In genomic region chrX:137848936-137849335, GRCm38 (mm10) we compare ENCODE assay signal across 20 mouse cellular contexts.
"Had no signal": no experiment of that assay in that cellular context is flagged by ENCODE, and none has a peak within 500 bp of the region (broad histone marks: within the 10 kb centered on the region; RNA-seq: fewer than 3 reads in every experiment).

No protein-coding gene starts in this region.

- H3K27me3 ChIP-seq: kidney, embryonic 15.5 days; limb, embryonic 13.5 days; liver, embryonic 13.5 days; stomach, embryonic 15.5 days had no signal

- H3K27ac ChIP-seq: kidney, embryonic 15.5 days; limb, embryonic 10.5 days; limb, embryonic 13.5 days; liver, embryonic 13.5 days; stomach, embryonic 15.5 days had no signal

- H3K36me3 ChIP-seq: kidney, embryonic 15.5 days; limb, embryonic 10.5 days; limb, embryonic 13.5 days; liver, embryonic 13.5 days; stomach, embryonic 15.5 days had no signal

- H3K9ac ChIP-seq: kidney, embryonic 15.5 days; limb, embryonic 13.5 days; liver, embryonic 13.5 days; stomach, embryonic 15.5 days had no signal

- H3K4me1 ChIP-seq: kidney, embryonic 15.5 days; limb, embryonic 10.5 days; limb, embryonic 13.5 days; liver, embryonic 13.5 days; stomach, embryonic 15.5 days had no signal

- H3K9me3 ChIP-seq: kidney, embryonic 15.5 days; limb, embryonic 10.5 days; limb, embryonic 13.5 days; liver, embryonic 13.5 days; stomach, embryonic 15.5 days had no signal

- DNase-seq: kidney, adult 8-10 months; kidney, postnatal 10 days; kidney, postnatal 36 days; liver; liver, embryonic 13.5 days; lung, adult 2 months; lung, postnatal 14 days; lung, postnatal 4 days; midbrain, embryonic 14.5 days; right cerebral cortex, postnatal 14 days; spleen, adult 18-20 months; thymus, adult 2 months; thymus, postnatal 14 days; thymus, postnatal 4 days had no signal

- H3K4me3 ChIP-seq: kidney, embryonic 15.5 days; limb, embryonic 10.5 days; limb, embryonic 13.5 days; liver, embryonic 13.5 days; stomach, embryonic 15.5 days had no signal

- ATAC-seq: intestine, postnatal 0 days had no signal

- H3K4me2 ChIP-seq: kidney, embryonic 15.5 days; limb, embryonic 13.5 days; liver, embryonic 13.5 days; midbrain, embryonic 11.5 days; stomach, embryonic 15.5 days had no signal
